Mouse (Mus musculus) testis, adult 2 months (tissue): ENCODE measurements around the gene Spag9. TPM values are rescaled to one million over a fixed set of nuclear protein-coding genes. Genes with fewer than 3 reads are reported as not detected.

Experiments
- H3K27ac ChIP-seq: fragments of 200-500 bp; 2 replicates; pipeline ENCODE4 v1.5.1; 2012; ENCODE audit warnings: low read depth, low read length; ENCODE audit not compliant: control insufficient read depth, insufficient read depth
- H3K27me3 ChIP-seq: fragments of 200-500 bp; 2 replicates; pipeline ENCODE4 v1.6.1; 2012; ENCODE audit warnings: mild to moderate bottlenecking, low read length, moderate library complexity; ENCODE audit not compliant: control insufficient read depth, insufficient read depth
- H3K36me3 ChIP-seq: fragments of 200-500 bp; 2 replicates; pipeline ENCODE4 v1.6.1; 2012; ENCODE audit warnings: mild to moderate bottlenecking, low read length; ENCODE audit not compliant: control insufficient read depth, insufficient read depth
- H3K4me1 ChIP-seq: fragments of 200-500 bp; 2 replicates; pipeline ENCODE4 v1.6.1; 2012; ENCODE audit warnings: low read length; ENCODE audit not compliant: control insufficient read depth, insufficient read depth
- H3K4me3 ChIP-seq: fragments of 200-500 bp; 2 replicates; pipeline ENCODE4 v1.5.1; 2012; ENCODE audit warnings: low read depth, mild to moderate bottlenecking, low read length, moderate library complexity, mixed read lengths; ENCODE audit not compliant: control insufficient read depth
- CTCF ChIP-seq: fragments of 200-500 bp; IDR thresholded peaks from 2 replicates; pipeline ENCODE4 v1.5.1; 2012; ENCODE audit warnings: low read depth, mild to moderate bottlenecking, inconsistent platforms, low read length, moderate library complexity; ENCODE audit not compliant: control insufficient read depth, insufficient read depth, insufficient replicate concordance
- POLR2A ChIP-seq: fragments of 200-500 bp; IDR thresholded peaks from 2 replicates; pipeline ENCODE4 v1.6.1; 2012; ENCODE audit warnings: low read depth, mild to moderate bottlenecking, inconsistent platforms, low read length, moderate library complexity; ENCODE audit not compliant: control insufficient read depth
- polyA plus RNA-seq: library from polyadenylated mRNA; depleted of rRNA; stranded (reverse); fragments of >200 nt; gene quantifications from 2 replicates; pipeline ENCODE4 v1.2.3, GENCODE M21; 2012

Gene Spag9
- polyA plus RNA-seq, 1 experiment, result 18.8 TPM

DNA sequence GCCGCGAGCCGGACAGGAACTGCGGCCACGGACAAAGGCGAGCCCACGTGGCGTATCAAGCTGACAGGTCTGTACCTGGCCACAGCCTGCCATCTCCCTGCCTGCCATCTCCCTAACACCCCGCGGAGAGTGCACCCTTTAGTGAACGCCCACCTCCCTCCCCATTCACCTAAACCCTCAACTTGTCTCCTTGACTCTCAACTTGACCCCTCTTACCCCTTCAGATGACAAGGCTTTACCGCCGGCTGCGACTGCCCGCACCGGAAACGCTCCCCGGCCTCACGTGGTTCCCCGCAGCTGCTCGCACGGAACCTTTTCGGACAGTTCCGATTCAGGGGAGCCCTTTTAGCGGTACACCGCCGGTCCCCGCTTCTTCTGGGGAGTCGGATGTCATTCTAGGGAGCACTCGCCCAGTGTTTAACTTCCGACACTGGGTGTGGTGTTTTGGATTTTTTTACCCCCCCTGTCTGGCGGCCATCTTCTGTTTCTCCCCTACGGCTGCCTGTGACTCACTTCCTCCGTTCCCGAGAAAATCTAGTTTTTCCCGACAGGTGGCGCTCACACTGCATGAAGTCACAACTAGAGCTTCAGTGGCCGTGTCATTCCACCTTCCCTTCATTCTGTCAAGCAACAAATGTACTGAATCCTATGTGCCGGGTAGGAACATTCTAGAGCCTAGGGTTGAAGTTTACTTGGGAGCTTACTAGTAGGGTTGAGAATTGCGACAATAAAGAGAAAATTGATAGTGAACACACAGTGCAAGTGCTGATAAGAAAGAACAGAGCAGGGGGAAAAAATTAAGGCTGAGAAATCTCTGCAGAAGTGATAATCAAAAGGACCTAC lies 27.7 kb upstream of the Spag9 start, which contains the start of the genes Gm20390 and Nme1:
Gm20390 (minus strand) TSS at position 289 of the 843 bp plus-strand sequence.
Nme1 (minus strand) TSS at position 517 of the 843 bp plus-strand sequence.
- H3K4me1 ChIP-seq, result no peaks in the 10 kb centered on the region; the same call in none of the 2 replicates
- peak within 1 kb of the TSS; percentile 97 for H3K4me3 ChIP-seq
- TF ChIP-seq CTCF (peak; percentile 69; the same call in 1 of the 2 replicates), POLR2A (peak; percentile 51; the same call in 1 of the 2 replicates)
- H3K36me3 ChIP-seq, result no peaks in the 10 kb centered on the region; the same call in 1 of the 2 replicates
- H3K27me3 ChIP-seq, result no peaks in the 10 kb centered on the region
- H3K27ac ChIP-seq, result peak within 1 kb of the TSS; percentile 80

DNA sequence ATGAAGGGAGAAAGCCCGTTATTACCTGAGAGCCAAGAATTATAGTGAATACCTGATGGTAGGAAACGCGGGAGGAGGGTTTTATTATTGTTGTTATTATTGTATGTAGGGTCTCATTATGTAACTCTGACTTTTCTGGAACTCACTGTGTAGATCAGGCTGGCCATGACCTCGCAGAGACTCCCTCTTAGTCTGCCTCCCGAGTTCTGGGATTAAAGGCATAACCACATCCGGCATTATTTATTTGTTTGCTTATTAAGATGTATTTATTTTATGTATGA lies 27.1 kb upstream of the Spag9 start:
- H3K4me3 ChIP-seq, result peak overlapping the region; percentile 97; the same call in 1 of the 2 replicates
- no peaks in the 10 kb centered on the region for H3K27me3 ChIP-seq
- TF ChIP-seq CTCF (no peak), POLR2A (no peak)
- no peaks in the 10 kb centered on the region; the same call in 1 of the 2 replicates for H3K36me3 ChIP-seq
- H3K4me1 ChIP-seq, result no peaks in the 10 kb centered on the region; the same call in none of the 2 replicates
- H3K27ac ChIP-seq, result no peak overlapping the region

DNA sequence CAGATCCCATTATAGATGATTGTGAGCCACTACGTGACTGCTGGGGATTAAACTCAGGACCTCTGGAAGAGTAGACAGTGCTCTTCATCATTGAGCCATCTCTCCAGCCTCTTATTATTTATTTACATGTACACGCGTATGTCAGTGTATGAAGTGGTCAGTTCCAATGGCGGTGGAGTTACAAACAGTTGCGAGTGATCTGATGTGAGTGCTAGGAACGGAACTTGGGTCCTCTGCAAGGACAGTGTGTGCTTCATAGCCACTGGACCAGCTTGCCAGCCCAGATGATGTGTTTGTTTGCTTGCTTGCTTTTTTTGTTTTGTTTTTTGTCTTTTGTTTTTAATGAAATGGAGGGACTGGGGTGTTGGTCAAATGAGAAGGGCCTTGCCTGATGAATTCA lies 26.7 kb upstream of the Spag9 start:
- Histone ChIP-seq H3K27me3 (no peaks in the 10 kb centered on the region), H3K27ac (no peak overlapping the region), H3K4me1 (no peaks in the 10 kb centered on the region; the same call in none of the 2 replicates), H3K4me3 (no peak overlapping the region), H3K36me3 (no peaks in the 10 kb centered on the region; the same call in 1 of the 2 replicates)
- TF ChIP-seq POLR2A (no peak), CTCF (no peak)

DNA sequence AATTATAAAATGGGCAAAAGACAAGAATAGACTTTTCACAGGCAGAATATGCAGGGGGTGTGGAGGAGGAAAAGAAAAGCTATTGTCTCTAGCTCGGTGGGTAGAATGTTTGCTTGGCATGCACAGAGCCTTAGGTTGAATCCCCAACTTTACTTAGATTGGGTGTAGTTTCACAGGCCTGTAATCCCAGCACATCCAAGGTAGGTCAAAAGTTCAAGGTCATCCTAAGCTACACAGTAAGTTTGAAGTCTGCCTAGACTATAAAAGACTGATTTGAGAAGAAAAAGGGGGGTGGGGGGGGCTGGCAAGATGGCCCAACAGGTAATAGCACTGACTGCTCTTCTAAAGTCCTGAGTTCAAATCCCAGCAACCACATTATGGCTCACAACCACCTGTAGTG lies 26.1 kb upstream of the Spag9 start:
- Histone ChIP-seq H3K27me3 (no peaks in the 10 kb centered on the region), H3K36me3 (no peaks in the 10 kb centered on the region; the same call in 1 of the 2 replicates), H3K4me1 (no peaks in the 10 kb centered on the region; the same call in none of the 2 replicates), H3K4me3 (no peak overlapping the region), H3K27ac (no peak overlapping the region)
- TF ChIP-seq CTCF (no peak), POLR2A (no peak)

DNA sequence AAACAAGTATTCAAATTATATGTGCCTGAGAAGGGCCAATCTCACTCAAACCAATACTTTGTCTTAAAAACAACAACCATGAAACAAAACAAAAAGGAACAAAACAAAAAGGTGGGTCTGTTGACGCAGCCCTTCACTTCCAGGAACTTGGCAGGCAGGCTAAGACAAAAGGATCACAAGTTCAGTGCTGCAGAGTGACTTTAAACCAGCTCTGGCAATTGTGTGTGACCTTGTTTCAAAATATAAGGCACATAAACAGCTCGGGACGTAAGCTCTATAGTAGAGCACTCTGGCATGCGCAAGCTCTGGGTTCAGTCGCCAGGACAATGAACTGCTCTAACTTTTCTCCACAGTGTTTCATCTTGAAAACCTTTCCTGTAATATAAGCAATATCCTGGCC lies 22.9 kb upstream of the Spag9 start:
- H3K4me3 ChIP-seq, result no peak overlapping the region
- no peaks in the 10 kb centered on the region for H3K27me3 ChIP-seq
- TF ChIP-seq CTCF (no peak), POLR2A (no peak)
- no peaks in the 10 kb centered on the region for H3K36me3 ChIP-seq
- H3K4me1 ChIP-seq, result no peaks in the 10 kb centered on the region
- H3K27ac ChIP-seq, result no peak overlapping the region

DNA sequence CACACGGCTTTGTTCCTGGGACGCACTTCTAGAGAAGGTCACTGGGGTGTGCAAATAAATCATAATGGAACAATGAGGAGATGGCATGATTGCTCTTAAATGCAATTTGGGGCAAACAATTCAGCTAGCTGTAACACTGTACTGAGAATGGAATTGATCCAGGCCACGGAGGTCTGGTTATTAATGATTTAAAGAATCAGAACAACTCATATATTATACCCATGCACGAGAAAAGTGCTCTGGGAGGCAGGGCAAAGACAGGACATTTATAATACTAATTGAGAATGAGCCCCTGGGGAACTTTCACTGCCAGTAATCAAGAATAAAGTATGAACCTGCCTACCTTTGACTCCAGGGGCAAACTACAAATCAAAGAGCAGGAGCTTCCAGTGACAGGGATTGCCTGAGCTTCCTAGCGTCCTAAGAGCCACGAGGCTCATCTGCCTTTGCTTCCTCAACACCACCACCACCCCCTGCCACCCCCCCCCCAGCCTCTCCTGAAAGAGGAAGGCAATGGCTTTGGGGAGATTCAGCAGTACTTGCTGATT lies 16.3 kb upstream of the Spag9 start:
- H3K27me3 ChIP-seq, result no peaks in the 10 kb centered on the region
- H3K36me3 ChIP-seq, result no peaks in the 10 kb centered on the region
- no peak for TF ChIP-seq POLR2A
- no peak for TF ChIP-seq CTCF
- no peak overlapping the region for H3K4me3 ChIP-seq
- H3K27ac ChIP-seq, result no peak overlapping the region
- peaks cover 12% of the 10 kb centered on the region for H3K4me1 ChIP-seq

DNA sequence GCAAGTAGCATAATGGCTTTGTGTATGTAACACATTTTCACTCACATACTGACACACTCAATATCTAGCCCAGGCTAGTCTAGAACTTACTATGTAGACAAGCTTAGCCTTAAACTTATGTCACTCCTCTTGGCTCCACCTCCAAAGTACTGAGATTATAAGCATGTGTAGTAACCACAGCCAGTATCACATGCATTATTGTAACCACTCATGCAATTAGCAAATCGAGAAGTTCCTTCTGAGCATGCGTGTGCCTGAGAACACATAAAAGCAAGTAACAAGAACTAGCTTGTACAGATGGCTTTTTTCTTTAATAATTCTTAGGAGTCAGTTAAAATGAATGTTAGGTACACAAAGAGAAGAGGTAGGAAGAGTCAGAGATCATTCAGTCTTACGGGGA lies 11.3 kb upstream of the Spag9 start:
- TF ChIP-seq CTCF (no peak), POLR2A (no peak)
- no peaks in the 10 kb centered on the region for H3K27me3 ChIP-seq
- H3K4me1 ChIP-seq, result peaks cover 22% of the 10 kb centered on the region
- H3K4me3 ChIP-seq, result no peak overlapping the region
- H3K36me3 ChIP-seq, result no peaks in the 10 kb centered on the region
- H3K27ac ChIP-seq, result no peak overlapping the region
